Mouse (Mus musculus) intestine, postnatal 0 days (tissue): ENCODE measurements around the gene Ptpn22. TPM values are rescaled to one million over a fixed set of nuclear protein-coding genes. Genes with fewer than 3 reads are reported as not detected.

Experiments used
- ATAC-seq: fragments of 200-750 bp; cut with Nextera tagmentation; 2 replicates; pipeline ENCODE4 v1.8.0; 2017; ENCODE audit warnings: mild to moderate bottlenecking, moderate TSS enrichment, moderate library complexity
- H3K27ac ChIP-seq: fragments of 300-500 bp; sonication (generic); 2 replicates; pipeline ENCODE4 v1.5.1; 2014; ENCODE audit warnings: mild to moderate bottlenecking, low read depth, low read length, moderate library complexity
- H3K27me3 ChIP-seq: fragments of 300-500 bp; sonication (generic); replicated peaks from 2 replicates; pipeline ENCODE4 v1.6.1; 2014; ENCODE audit warnings: low read length, mixed read lengths; ENCODE audit not compliant: control insufficient read depth, insufficient read depth
- H3K36me3 ChIP-seq: fragments of 300-500 bp; sonication (generic); 2 replicates; pipeline ENCODE4 v1.6.1; 2014; ENCODE audit warnings: mild to moderate bottlenecking, moderate library complexity; ENCODE audit not compliant: control insufficient read depth, insufficient read depth
- H3K4me1 ChIP-seq: fragments of 300-500 bp; sonication (generic); replicated peaks from 2 replicates; pipeline ENCODE4 v1.6.1; 2014; ENCODE audit warnings: antibody characterized with exemption, low read length, mixed read lengths; ENCODE audit not compliant: control insufficient read depth, insufficient read depth
- H3K4me2 ChIP-seq: fragments of 300-500 bp; sonication (generic); replicated peaks from 2 replicates; pipeline ENCODE4 v1.6.1; 2014; ENCODE audit warnings: low read depth, mild to moderate bottlenecking, moderate library complexity
- H3K4me3 ChIP-seq: fragments of 300-500 bp; sonication (generic); 2 replicates; pipeline ENCODE4 v1.5.1; 2014; ENCODE audit warnings: low read depth, low read length
- H3K9ac ChIP-seq: fragments of 300-500 bp; sonication (generic); 2 replicates; pipeline ENCODE4 v1.6.1; 2014; ENCODE audit warnings: mild to moderate bottlenecking, low read depth, low read length
- H3K9me3 ChIP-seq: fragments of 300-500 bp; sonication (generic); 2 replicates; pipeline ENCODE4 v1.6.1; 2016; ENCODE audit warnings: mixed run types; ENCODE audit not compliant: control insufficient read depth
- CTCF ChIP-seq: sonication (generic); IDR thresholded peaks from 2 replicates; pipeline ENCODE4 v1.5.1; 2016; ENCODE audit warnings: low read depth, mild to moderate bottlenecking, control low read depth, antibody characterized with exemption, moderate library complexity
- WGBS: fragments of 180-500 bp; shearing (Covaris S2); extraction: QIAGEN DNeasy Blood & Tissue Kit; methylation state at CpG from one replicate; pipeline ENCODE4 v1.1.7; 2014; 5-methylcytosine and 5-hydroxymethylcytosine counted together
- polyA plus RNA-seq: library from polyadenylated mRNA; unstranded; fragments of >200 nt; fragmentation: Nextera tagmentation; extraction: Ambion mirVana; gene quantifications from 2 replicates; pipeline ENCODE4 v1.2.1, GENCODE M21; 2015

The Ptpn22 gene
- polyA plus RNA-seq, 1 experiment from 2014 or later = 1.5 TPM

DNA sequence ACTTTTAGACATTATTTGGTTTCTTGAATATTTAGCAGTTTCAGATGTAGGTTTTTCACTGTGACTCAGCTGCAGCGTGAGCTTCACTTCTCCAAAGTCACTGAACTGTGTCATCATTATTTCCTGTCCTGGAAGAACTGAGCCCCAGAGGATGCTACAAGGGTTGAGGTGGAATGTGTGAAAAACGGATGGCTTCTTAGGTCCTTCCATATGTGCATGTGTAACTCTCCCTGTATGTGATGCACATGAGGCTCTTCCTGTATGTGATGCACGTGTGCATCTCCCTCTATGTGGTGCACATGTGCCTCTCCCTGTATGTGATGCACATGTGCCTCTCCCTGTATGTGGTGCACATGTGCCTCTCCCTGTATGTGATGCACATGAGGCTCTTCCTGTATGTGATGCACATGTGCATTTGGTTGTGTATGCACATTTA lies 13.1 kb downstream of the Ptpn22 start:
- H3K4me3 ChIP-seq = no peak overlapping the region
- no peak for TF ChIP-seq CTCF
- WGBS = 74% methylated on average over 3 of the region's 3 CpGs

DNA sequence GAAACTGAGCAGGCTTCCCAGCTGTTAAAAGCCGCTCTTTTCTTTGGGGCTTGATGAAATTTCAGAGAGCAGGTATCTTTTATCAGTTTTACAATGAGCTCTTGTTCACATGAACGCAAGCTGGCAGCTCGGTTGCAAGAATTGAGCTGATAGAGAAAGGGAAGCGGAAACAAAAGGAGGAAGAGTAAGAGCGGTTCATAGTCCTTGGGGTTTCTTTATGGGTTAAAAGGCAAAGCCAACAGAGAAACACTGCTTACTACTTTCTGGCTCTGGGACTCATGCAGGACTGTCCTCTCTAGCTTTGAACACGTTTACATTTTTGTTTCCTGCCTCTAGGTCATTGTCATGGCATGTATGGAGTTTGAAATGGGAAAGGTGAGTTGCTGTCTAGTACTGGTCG lies 14.7 kb downstream of the Ptpn22 start:
- no peaks in the 10 kb centered on the region for H3K9me3 ChIP-seq
- no peaks in the 10 kb centered on the region for H3K36me3 ChIP-seq
- H3K4me1 ChIP-seq = no peaks in the 10 kb centered on the region
- no peak overlapping the region for H3K27ac ChIP-seq
- H3K27me3 ChIP-seq = no peaks in the 10 kb centered on the region
- TF ChIP-seq CTCF = no peak
- no peak for ATAC-seq
- WGBS = 64% methylated on average over 7 of the region's 7 CpGs
- H3K9ac ChIP-seq = no peak overlapping the region
- no peak overlapping the region for H3K4me2 ChIP-seq
- no peak overlapping the region for H3K4me3 ChIP-seq

More for the DNA sequence above, 13.1 kb downstream of the Ptpn22 start:
- no peaks in the 10 kb centered on the region for H3K27me3 ChIP-seq
- no peaks in the 10 kb centered on the region for H3K4me1 ChIP-seq
- H3K9me3 ChIP-seq = no peaks in the 10 kb centered on the region
- H3K4me2 ChIP-seq = no peak overlapping the region
- no peak for ATAC-seq
- H3K9ac ChIP-seq = no peak overlapping the region
- no peak overlapping the region for H3K27ac ChIP-seq
- H3K36me3 ChIP-seq = no peaks in the 10 kb centered on the region

DNA sequence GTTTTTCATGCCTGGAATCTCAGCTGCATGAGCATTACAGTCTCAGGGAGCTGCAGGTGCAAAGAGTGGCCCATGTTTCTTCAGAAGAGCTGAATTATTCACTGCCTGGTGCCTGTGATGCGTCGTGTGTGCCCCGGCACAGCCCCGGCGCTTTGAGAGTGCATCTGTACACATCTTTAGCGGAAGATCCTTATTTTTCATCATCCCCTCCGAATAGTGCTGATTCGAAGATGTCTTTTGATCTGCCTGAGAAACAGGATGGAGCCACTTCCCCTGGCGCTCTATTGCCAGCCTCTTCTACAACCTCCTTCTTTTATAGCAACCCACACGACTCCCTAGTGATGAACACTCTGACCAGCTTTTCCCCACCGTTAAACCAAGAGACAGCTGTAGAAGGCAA lies 26.4 kb downstream of the Ptpn22 start:
- WGBS = 78% methylated on average over 11 of the region's 11 CpGs
- Histone ChIP-seq H3K4me2 (no peak overlapping the region), H3K27me3 (no peaks in the 10 kb centered on the region), H3K36me3 (no peaks in the 10 kb centered on the region), H3K27ac (no peak overlapping the region), H3K9me3 (no peaks in the 10 kb centered on the region), H3K4me3 (no peak overlapping the region), H3K9ac (no peak overlapping the region), H3K4me1 (no peaks in the 10 kb centered on the region)
- TF ChIP-seq CTCF = no peak
- ATAC-seq = no peak

DNA sequence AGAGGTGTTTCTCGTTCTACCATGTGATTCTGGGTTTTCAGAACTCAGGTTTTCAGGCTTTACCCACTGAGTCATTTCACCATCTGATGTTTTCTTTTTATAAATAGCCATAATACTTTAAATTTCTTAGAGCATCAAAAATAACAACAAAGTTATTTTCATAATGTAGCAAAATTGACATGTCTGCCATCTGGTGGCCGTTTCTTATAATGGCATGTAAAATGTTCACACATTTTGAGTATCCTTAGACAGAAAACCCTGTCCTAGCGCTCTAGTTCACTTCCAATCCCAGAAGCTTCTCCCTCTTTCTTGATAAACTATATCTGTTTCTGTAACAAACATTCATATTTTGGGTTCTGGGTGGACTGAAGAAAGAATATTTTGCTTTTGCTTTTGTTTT lies 28.0 kb downstream of the Ptpn22 start:
- Histone ChIP-seq H3K27ac (no peak overlapping the region), H3K4me1 (no peaks in the 10 kb centered on the region), H3K9me3 (no peaks in the 10 kb centered on the region), H3K9ac (no peak overlapping the region), H3K36me3 (no peaks in the 10 kb centered on the region), H3K27me3 (no peaks in the 10 kb centered on the region), H3K4me3 (no peak overlapping the region), H3K4me2 (no peak overlapping the region)
- 22% methylated on average over 3 of the region's 3 CpGs for WGBS
- no peak for ATAC-seq
- peak; percentile 70 for TF ChIP-seq CTCF

DNA sequence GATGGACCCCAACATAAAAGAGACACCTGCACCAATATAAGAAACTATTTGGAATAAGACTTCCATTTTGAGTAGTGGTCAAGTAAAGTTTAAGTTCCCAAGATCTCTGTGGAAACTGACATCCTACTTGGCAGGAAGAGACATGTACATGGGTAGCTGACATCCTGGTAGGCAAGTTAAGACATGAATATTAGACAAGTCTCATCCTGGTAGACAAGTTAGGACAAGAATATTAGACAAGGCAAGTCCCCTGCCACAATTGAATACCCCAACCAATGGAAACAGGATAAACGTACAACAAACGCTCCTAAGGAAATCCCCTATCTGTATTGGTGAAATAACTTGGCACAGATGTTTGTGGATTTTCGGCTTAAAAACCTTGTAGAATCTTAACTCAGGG lies 33.8 kb downstream of the Ptpn22 start:
- Histone ChIP-seq H3K9me3 (no peaks in the 10 kb centered on the region), H3K36me3 (no peaks in the 10 kb centered on the region), H3K4me2 (no peak overlapping the region), H3K4me1 (no peaks in the 10 kb centered on the region), H3K4me3 (no peak overlapping the region), H3K27me3 (no peaks in the 10 kb centered on the region), H3K27ac (no peak overlapping the region), H3K9ac (no peak overlapping the region)
- WGBS = 89% methylated on average over 3 of the region's 3 CpGs
- no peak for ATAC-seq
- no peak for TF ChIP-seq CTCF

DNA sequence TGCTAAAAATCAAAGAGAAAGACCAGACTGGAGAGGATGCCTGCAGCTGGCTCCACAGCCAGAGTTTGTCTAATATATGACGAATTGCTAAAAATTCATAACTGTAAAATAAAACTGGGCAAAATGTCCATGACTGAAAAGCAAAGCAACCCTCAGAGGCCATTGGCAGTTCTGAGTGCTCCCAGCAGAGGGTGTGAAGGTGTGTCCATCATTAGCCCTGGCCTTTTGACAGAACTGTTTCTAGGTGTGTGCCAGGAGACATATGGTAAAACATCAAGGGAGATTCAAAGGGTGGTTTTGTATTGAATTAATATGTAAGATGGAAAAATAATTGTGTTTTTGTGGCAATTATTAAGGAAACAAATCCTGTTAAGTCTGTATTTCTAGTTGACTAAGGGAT lies 45.1 kb downstream of the Ptpn22 start:
- Histone ChIP-seq H3K27ac (no peak overlapping the region), H3K4me2 (no peak overlapping the region), H3K9me3 (no peaks in the 10 kb centered on the region), H3K4me1 (no peaks in the 10 kb centered on the region), H3K4me3 (no peak overlapping the region), H3K36me3 (no peaks in the 10 kb centered on the region), H3K27me3 (no peaks in the 10 kb centered on the region), H3K9ac (no peak overlapping the region)
- no peak for ATAC-seq
- WGBS = 95% methylated on average over 1 of the region's 1 CpGs
- TF ChIP-seq CTCF = peak; percentile 70
